Mouse (Mus musculus) lung, adult 2 months (tissue): Measurements from ENCODE around the gene Pwwp2a. TPM values are rescaled to one million over a fixed set of nuclear protein-coding genes. Genes with fewer than 3 reads are reported as not detected.

Experiments
- DNase-seq: peaks from one replicate; pipeline ENCODE4 v3.0.0; 2022
- H3K4me1 ChIP-seq: fragments of 200-500 bp; 2 replicates; pipeline ENCODE4 v1.6.1; 2011; ENCODE audit warnings: low read length; ENCODE audit not compliant: control insufficient read depth, insufficient read depth
- H3K4me3 ChIP-seq: fragments of 200-500 bp; replicated peaks from 2 replicates; pipeline ENCODE3; 2011; ENCODE audit warnings: low read depth, mild to moderate bottlenecking, control low read depth, low read length; ENCODE audit errors: extremely low read depth
- CTCF ChIP-seq: fragments of 200-500 bp; IDR thresholded peaks from 2 replicates; pipeline ENCODE4 v1.5.1; 2011; ENCODE audit warnings: mild to moderate bottlenecking, low read length, control low read depth; ENCODE audit not compliant: insufficient read depth
- POLR2A ChIP-seq: fragments of 200-500 bp; IDR thresholded peaks from 2 replicates; pipeline ENCODE4 v1.6.1; 2011; ENCODE audit warnings: low read depth, mild to moderate bottlenecking, control low read depth, low read length, borderline replicate concordance; ENCODE audit errors: extremely low read depth
- WGBS: fragments of 180-500 bp; shearing (Covaris S2); methylation state at CpG from one replicate; pipeline ENCODE4 v1.1.7; 2018; 5-methylcytosine and 5-hydroxymethylcytosine counted together
- polyA plus RNA-seq: library from polyadenylated mRNA; depleted of rRNA; stranded (reverse); fragments of >200 nt; gene quantifications from 2 replicates; pipeline ENCODE4 v1.2.3, GENCODE M21; 2012; rRNA removed

The Pwwp2a gene
- polyA plus RNA-seq, 1 experiment, result 16.0 TPM

GRCm38 (mm10) chr11:43766922-43767648 is 85.3 kb downstream of the Pwwp2a start:
- TF ChIP-seq POLR2A, result no peak
- peak; percentile 74 for TF ChIP-seq CTCF
- 4% methylated on average over 37 of the region's 37 CpGs for WGBS
- peak; percentile 77 for DNase-seq
- Histone ChIP-seq H3K4me1 (no peaks in the 10 kb centered on the region), H3K4me3 (peak overlapping the region; percentile 48)

DNA sequence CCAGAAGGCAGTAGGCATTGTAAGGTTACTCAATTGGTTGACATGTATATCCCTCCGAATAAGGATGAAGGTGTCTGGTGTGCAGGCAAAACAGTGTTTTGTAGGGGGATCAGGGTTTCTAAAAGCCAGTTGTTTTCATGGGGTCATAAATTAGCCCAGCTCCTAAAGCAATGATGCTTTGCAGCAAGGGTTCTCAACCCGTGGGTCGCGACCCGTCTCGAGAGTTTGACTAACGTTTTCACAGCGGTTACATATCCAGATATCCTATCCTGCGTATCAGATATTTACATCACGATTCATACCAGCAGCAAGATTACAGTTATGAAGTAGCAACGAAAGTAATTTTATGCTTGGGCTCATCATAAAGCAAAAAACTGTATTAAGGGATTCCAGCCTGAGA is 86.0 kb downstream of the Pwwp2a start:
- TF ChIP-seq CTCF, result no peak
- TF ChIP-seq POLR2A, result no peak
- WGBS, result 73% methylated on average over 11 of the region's 11 CpGs
- no peak for DNase-seq
- H3K4me1 ChIP-seq, result no peaks in the 10 kb centered on the region
- no peak overlapping the region for H3K4me3 ChIP-seq

DNA sequence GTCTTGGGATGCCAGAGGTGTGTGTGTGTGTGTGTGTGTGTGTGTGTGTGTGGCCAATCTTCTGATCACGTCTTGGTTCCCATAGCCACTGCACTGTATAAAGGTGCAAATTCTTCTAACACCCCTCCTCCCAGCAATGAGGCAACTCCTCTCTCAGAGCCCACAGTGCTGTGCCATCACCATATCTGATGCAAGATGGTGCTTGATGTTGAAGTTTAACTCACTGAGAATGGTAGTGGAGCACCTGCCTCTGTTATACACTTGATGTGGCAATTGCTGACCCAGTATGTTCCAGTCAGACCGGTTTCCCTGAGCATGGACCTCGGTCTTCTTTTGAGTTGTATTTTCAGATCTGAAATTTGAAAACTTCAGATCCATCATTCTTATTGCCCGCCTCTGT is 88.3 kb downstream of the Pwwp2a start:
- no peaks in the 10 kb centered on the region for H3K4me1 ChIP-seq
- no peak for DNase-seq
- 81% methylated on average over 4 of the region's 4 CpGs for WGBS
- no peak for TF ChIP-seq POLR2A
- H3K4me3 ChIP-seq, result no peak overlapping the region

Other genes starting within 250 kb of the Pwwp2a start
- 3.2 and 6.0 TPM in 2 replicates for gene Slu7, start 248.3 kb upstream of the Pwwp2a start, polyA plus RNA-seq
- gene C1qtnf2, start 207.7 kb upstream of the Pwwp2a start, polyA plus RNA-seq, result 35.1 and 62.4 TPM in 2 replicates
- gene Ccnjl, start 153.2 kb upstream of the Pwwp2a start, polyA plus RNA-seq, result 3.7 and 3.8 TPM in 2 replicates
- gene 4933415A04Rik, start 95.0 kb upstream of the Pwwp2a start, polyA plus RNA-seq, result 0.24 and 0.38 TPM in 2 replicates
- gene Fabp6, start 80.5 kb upstream of the Pwwp2a start, polyA plus RNA-seq, result 0.34 TPM in 1 of 2 replicates, not detected in the other
- 6.0 and 10.7 TPM in 2 replicates for gene Ttc1, start 66.0 kb downstream of the Pwwp2a start, polyA plus RNA-seq
- gene Adra1b, start 219.2 kb downstream of the Pwwp2a start, polyA plus RNA-seq, result 4.9 and 6.3 TPM in 2 replicates